Comparison of ENCODE assay signal across 11 mouse cellular contexts in genomic region chr3:107595938-107596461, GRCm38 (mm10). TPM values are rescaled to one million over a fixed set of nuclear protein-coding genes. Genes with fewer than 3 reads are reported as not detected.
DNase-seq lines count a peak whose midpoint lies in the region; ATAC-seq lines count a peak whose summit lies in the region.
"Had no signal": no experiment of that assay in that cellular context is flagged by ENCODE, and none has a peak within 500 bp of the region (broad histone marks: within the 10 kb centered on the region; RNA-seq: fewer than 3 reads in every experiment).

No protein-coding gene starts in this region.

- 1% methylated on average over 34 of the region's 34 CpGs for WGBS in heart, embryonic 12.5 days
- under 1% methylated on average over 34 of the region's 34 CpGs for WGBS in forebrain, embryonic 16.5 days

- no peak overlapping the region for H3K27ac ChIP-seq in heart, embryonic 12.5 days (ENCODE audit: poor library complexity, severe bottlenecking)
- H3K27ac ChIP-seq in forebrain, embryonic 16.5 days (ENCODE audit: low read length), result no peak overlapping the region

- H3K4me1 ChIP-seq in heart, embryonic 12.5 days (replicated peaks), result peaks cover 11% of the 10 kb centered on the region
- peaks cover 21% of the 10 kb centered on the region for H3K4me1 ChIP-seq in forebrain, embryonic 16.5 days (replicated peaks; ENCODE audit: control insufficient read depth, insufficient read depth, low read length)

- no peak overlapping the region; the same call in 1 of the 2 replicates for H3K9ac ChIP-seq in heart, embryonic 12.5 days
- no peak overlapping the region for H3K9ac ChIP-seq in forebrain, embryonic 16.5 days (replicated peaks; ENCODE audit: low read depth, low read length)

- no peaks in the 10 kb centered on the region for H3K36me3 ChIP-seq in heart, embryonic 12.5 days
- no peaks in the 10 kb centered on the region for H3K36me3 ChIP-seq in forebrain, embryonic 16.5 days (ENCODE audit: control insufficient read depth, insufficient read depth)

- no peaks in the 10 kb centered on the region for H3K9me3 ChIP-seq in heart, embryonic 12.5 days (replicated peaks)
- no peaks in the 10 kb centered on the region for H3K9me3 ChIP-seq in forebrain, embryonic 16.5 days (ENCODE audit: control insufficient read depth, low read length)

- H3K4me2 ChIP-seq in heart, embryonic 12.5 days, result peak overlapping the region; percentile 88
- H3K4me2 ChIP-seq in forebrain, embryonic 16.5 days (ENCODE audit: low read length), result no peak overlapping the region; the same call in 1 of the 2 replicates

- H3K4me3 ChIP-seq in heart, embryonic 12.5 days, result peak overlapping the region; percentile 52
- H3K4me3 ChIP-seq in forebrain, embryonic 16.5 days (replicated peaks; ENCODE audit: low read length), result peak overlapping the region; percentile 38; the same call in 1 of the 2 replicates
- H3K4me3 ChIP-seq: megakaryocyte, embryonic 14.5 days had no signal

- peaks cover 88% of the 10 kb centered on the region for H3K27me3 ChIP-seq in heart, embryonic 12.5 days (replicated peaks)
- peaks cover 66% of the 10 kb centered on the region for H3K27me3 ChIP-seq in forebrain, embryonic 16.5 days (replicated peaks; ENCODE audit: control insufficient read depth, insufficient read depth, low read length)

- DNase-seq in heart, adult 9 months (ENCODE audit: low spot score in 2 of 2), result no peak
- peak; percentile 65 for DNase-seq in ZHBTc4 (ENCODE audit: low read depth, low spot score)
- no peak for DNase-seq in adrenal gland, postnatal 4 days (ENCODE audit: low spot score in 2 of 2)
- DNase-seq in adrenal gland, postnatal 36 days, result no peak
- DNase-seq: thymus, postnatal 25 days had no signal

- no peak for ATAC-seq in heart, embryonic 12.5 days (ENCODE audit: insufficient number of reproducible peaks, low FRiP score)
- no peak for ATAC-seq in forebrain, embryonic 16.5 days
- peak; percentile 33; the same call in 1 of the 2 replicates for ATAC-seq in megakaryocyte-erythroid progenitor cell, adult 5-6 weeks (replicated peaks; ENCODE audit: low FRiP score, low TSS enrichment, poor library complexity, severe bottlenecking)
- no peak for ATAC-seq in inflammation-experienced regulatory T-cells, adult 6 months

RNA-seq across cellular contexts. Expression of gene Alx3, which starts 1.2 kb away (rescaled TPM):
- 0.49 and 1.4 TPM in 2 replicates for polyA plus RNA-seq in heart, embryonic 12.5 days (2016; fragmentation: Nextera tagmentation; extraction: Ambion mirVana)
- 2.7 and 4.9 TPM in 2 replicates for polyA plus RNA-seq in forebrain, embryonic 16.5 days (2015; fragmentation: Nextera tagmentation; extraction: Ambion mirVana)
- total RNA-seq in megakaryocyte-erythroid progenitor cell, adult 5-6 weeks (2014; fragmentation: Nextera tagmentation), result not detected in 2 replicates
- total RNA-seq in megakaryocyte-erythroid progenitor cell, adult 5-6 weeks (2017), result not detected in 2 replicates
- not detected for polyA plus RNA-seq in inflammation-experienced regulatory T-cells, adult 6 months (2017; shearing (Covaris generic))
- total RNA-seq in adrenal gland, postnatal 4 days (2021), result not detected
- not detected for total RNA-seq in adrenal gland, postnatal 36 days (2021)
- total RNA-seq: gastrocnemius, postnatal 36 days had no signal

RNA-seq across cellular contexts. Expression of gene Gm10961, which starts 35.1 kb away (rescaled TPM):
- not detected in 2 replicates for polyA plus RNA-seq in heart, embryonic 12.5 days (2016; fragmentation: Nextera tagmentation; extraction: Ambion mirVana)
- polyA plus RNA-seq in forebrain, embryonic 16.5 days (2015; fragmentation: Nextera tagmentation; extraction: Ambion mirVana), result not detected in 2 replicates
- not detected in 2 replicates for total RNA-seq in megakaryocyte-erythroid progenitor cell, adult 5-6 weeks (2014; fragmentation: Nextera tagmentation)
- not detected in 2 replicates for total RNA-seq in megakaryocyte-erythroid progenitor cell, adult 5-6 weeks (2017)
- polyA plus RNA-seq in inflammation-experienced regulatory T-cells, adult 6 months (2017; shearing (Covaris generic)), result not detected
- not detected for total RNA-seq in adrenal gland, postnatal 4 days (2021)
- total RNA-seq in adrenal gland, postnatal 36 days (2021), result not detected
- total RNA-seq: gastrocnemius, postnatal 36 days had no signal

RNA-seq across cellular contexts. Expression of gene Strip1, which starts 35.5 kb away (rescaled TPM):
- polyA plus RNA-seq in heart, embryonic 12.5 days (2016; fragmentation: Nextera tagmentation; extraction: Ambion mirVana), result 43.6 and 44.6 TPM in 2 replicates
- polyA plus RNA-seq in forebrain, embryonic 16.5 days (2015; fragmentation: Nextera tagmentation; extraction: Ambion mirVana), result 145 and 148 TPM in 2 replicates
- 19.9 and 20.5 TPM in 2 replicates for total RNA-seq in megakaryocyte-erythroid progenitor cell, adult 5-6 weeks (2014; fragmentation: Nextera tagmentation)
- 16.9 and 22.6 TPM in 2 replicates for total RNA-seq in megakaryocyte-erythroid progenitor cell, adult 5-6 weeks (2017)
- 10 to 100 TPM; 11.1 to 20.6 (median 15.6) TPM for polyA plus RNA-seq in inflammation-experienced regulatory T-cells, adult 6 months (2017; shearing (Covaris generic))
- total RNA-seq in adrenal gland, postnatal 4 days (2021), result 10 to 100 TPM; 35.8 to 40.4 TPM
- 10 to 100 TPM; 31.1 to 33.5 TPM for total RNA-seq in adrenal gland, postnatal 36 days (2021)

RNA-seq across cellular contexts. Expression of gene Ubl4b, which starts 41.1 kb away (rescaled TPM):
- not detected in 2 replicates for polyA plus RNA-seq in heart, embryonic 12.5 days (2016; fragmentation: Nextera tagmentation; extraction: Ambion mirVana)
- not detected in 2 replicates for polyA plus RNA-seq in forebrain, embryonic 16.5 days (2015; fragmentation: Nextera tagmentation; extraction: Ambion mirVana)
- total RNA-seq in megakaryocyte-erythroid progenitor cell, adult 5-6 weeks (2014; fragmentation: Nextera tagmentation), result not detected in 2 replicates
- not detected in 2 replicates for total RNA-seq in megakaryocyte-erythroid progenitor cell, adult 5-6 weeks (2017)
- polyA plus RNA-seq in inflammation-experienced regulatory T-cells, adult 6 months (2017; shearing (Covaris generic)), result not detected
- under 1 TPM in 1 of 2 experiments, not detected in 1; 0.22 TPM for total RNA-seq in adrenal gland, postnatal 4 days (2021)
- not detected for total RNA-seq in adrenal gland, postnatal 36 days (2021)
- total RNA-seq: gastrocnemius, postnatal 36 days had no signal
